Mouse (Mus musculus): ENCODE measurements around the gene Slu7. TPM values are rescaled to one million over a fixed set of nuclear protein-coding genes. Genes with fewer than 3 reads are reported as not detected.
A peak's percentile ranks its signal among the peaks of the same experiment; 100 is the strongest.

Gene Slu7
- polyA plus RNA-seq, 1 experiment from 2014 or later, result 56.0 TPM

GRCm38 (mm10) chr11:43412771-43413451 is 20.6 kb upstream of the Slu7 start:
- Histone ChIP-seq H3K4me3 (ENCODE audit: low read depth, low read length) (no peak overlapping the region), H3K36me3 (ENCODE audit: insufficient read depth, low read length) (no peaks in the 10 kb centered on the region), H3K9ac (replicated peaks; ENCODE audit: low read depth) (no peak overlapping the region), H3K9me3 (ENCODE audit: low read length) (no peaks in the 10 kb centered on the region), H3K4me1 (ENCODE audit: insufficient read depth, low read depth, low read length) (no peaks in the 10 kb centered on the region), H3K27me3 (replicated peaks; ENCODE audit: insufficient read depth, low read length) (no peaks in the 10 kb centered on the region), H3K27ac (ENCODE audit: low read length) (no peak overlapping the region), H3K4me2 (replicated peaks; ENCODE audit: low read depth, low read length) (no peak overlapping the region)
- DNase-seq (ENCODE audit: low spot score) (peak; percentile 79), ATAC-seq (no peak)
- WGBS, result 22% methylated on average over 14 of the region's 14 CpGs
- TF ChIP-seq CTCF (IDR thresholded peaks at IDR 0.05), result peak; percentile 93
- no peak for TF ChIP-seq EP300 (IDR thresholded peaks at IDR 0.05)

GRCm38 (mm10) chr11:43417201-43417600 is 16.3 kb upstream of the Slu7 start:
- Histone ChIP-seq H3K4me2 (replicated peaks; ENCODE audit: low read depth, low read length) (no peak overlapping the region), H3K27ac (ENCODE audit: low read length) (no peak overlapping the region), H3K4me3 (ENCODE audit: low read depth, low read length) (no peak overlapping the region), H3K9ac (replicated peaks; ENCODE audit: low read depth) (no peak overlapping the region), H3K9me3 (ENCODE audit: low read length) (no peaks in the 10 kb centered on the region), H3K4me1 (ENCODE audit: insufficient read depth, low read depth, low read length) (no peaks in the 10 kb centered on the region), H3K36me3 (ENCODE audit: insufficient read depth, low read length) (0 out of 2 replicates have a peak, but pooled peaks cover 1% of the 10 kb centered on the region), H3K27me3 (replicated peaks; ENCODE audit: insufficient read depth, low read length) (no peaks in the 10 kb centered on the region)
- TF ChIP-seq CTCF (IDR thresholded peaks at IDR 0.05) (no peak), EP300 (IDR thresholded peaks at IDR 0.05) (no peak)
- WGBS, result 46% methylated on average over 7 of the region's 7 CpGs
- no peak for DNase-seq (ENCODE audit: low spot score)
- ATAC-seq, result no peak

GRCm38 (mm10) chr11:43424386-43424785 is 9.2 kb upstream of the Slu7 start:
- DNase-seq (ENCODE audit: low spot score), result peak; percentile 25
- Histone ChIP-seq H3K27ac (ENCODE audit: low read length) (no peak overlapping the region), H3K27me3 (replicated peaks; ENCODE audit: insufficient read depth, low read length) (no peaks in the 10 kb centered on the region), H3K9ac (replicated peaks; ENCODE audit: low read depth) (no peak overlapping the region), H3K4me2 (replicated peaks; ENCODE audit: low read depth, low read length) (no peak overlapping the region), H3K9me3 (ENCODE audit: low read length) (no peaks in the 10 kb centered on the region), H3K4me3 (ENCODE audit: low read depth, low read length) (no peak overlapping the region), H3K36me3 (ENCODE audit: insufficient read depth, low read length) (peaks cover 6% of the 10 kb centered on the region; the same call in 1 of the 2 replicates), H3K4me1 (ENCODE audit: insufficient read depth, low read depth, low read length) (peaks cover 6% of the 10 kb centered on the region; the same call in 1 of the 2 replicates)
- 74% methylated on average over 5 of the region's 5 CpGs for WGBS
- no peak for ATAC-seq
- TF ChIP-seq EP300 (IDR thresholded peaks at IDR 0.05) (no peak), CTCF (IDR thresholded peaks at IDR 0.05) (peak; percentile 58)

- no peaks in the 10 kb centered on the region for H3K9me3 ChIP-seq (ENCODE audit: low read length)
- DNase-seq (ENCODE audit: low spot score) (no peak), ATAC-seq (peak; percentile 2; the same call in 1 of the 2 replicates)
- 80% methylated on average over 9 of the region's 9 CpGs for WGBS
- no peaks in the 10 kb centered on the region for H3K27me3 ChIP-seq (replicated peaks; ENCODE audit: insufficient read depth, low read length)
- peaks cover 6% of the 10 kb centered on the region; the same call in 1 of the 2 replicates for H3K36me3 ChIP-seq (ENCODE audit: insufficient read depth, low read length)
- H3K4me1 ChIP-seq (ENCODE audit: insufficient read depth, low read depth, low read length), result peaks cover 6% of the 10 kb centered on the region; the same call in 1 of the 2 replicates
- 0 out of 2 replicates have a peak overlapping the region, but pooled peaks have one; percentile 62 for H3K4me3 ChIP-seq (ENCODE audit: low read depth, low read length)
- peak overlapping the region; percentile 56 for H3K4me2 ChIP-seq (replicated peaks; ENCODE audit: low read depth, low read length)
- no peak for TF ChIP-seq EP300 (IDR thresholded peaks at IDR 0.05)
- TF ChIP-seq CTCF (IDR thresholded peaks at IDR 0.05), result no peak
- no peak overlapping the region for H3K27ac ChIP-seq (ENCODE audit: low read length)
- H3K9ac ChIP-seq (replicated peaks; ENCODE audit: low read depth), result no peak overlapping the region; the same call in 1 of the 2 replicates
These were observed 8.3 kb upstream of the Slu7 start for GRCm38 (mm10) chr11:43425166-43425709.

- WGBS, result 5% methylated on average over 27 of the region's 27 CpGs
- ATAC-seq (peak; percentile 98), DNase-seq (ENCODE audit: low spot score) (peak; percentile 97)
- Histone ChIP-seq H3K9ac (replicated peaks; ENCODE audit: low read depth) (peak within 1 kb of the TSS; percentile 67), H3K36me3 (ENCODE audit: insufficient read depth, low read length) (peaks cover 6% of the 10 kb centered on the region; the same call in 1 of the 2 replicates), H3K27me3 (replicated peaks; ENCODE audit: insufficient read depth, low read length) (no peaks in the 10 kb centered on the region), H3K4me1 (ENCODE audit: insufficient read depth, low read depth, low read length) (peaks cover 6% of the 10 kb centered on the region; the same call in 1 of the 2 replicates), H3K4me3 (ENCODE audit: low read depth, low read length) (peak within 1 kb of the TSS; percentile 62), H3K4me2 (replicated peaks; ENCODE audit: low read depth, low read length) (peak within 1 kb of the TSS; percentile 56), H3K9me3 (ENCODE audit: low read length) (no peaks in the 10 kb centered on the region), H3K27ac (ENCODE audit: low read length) (peak within 1 kb of the TSS; percentile 67)
- TF ChIP-seq CTCF (IDR thresholded peaks at IDR 0.05) (no peak), EP300 (IDR thresholded peaks at IDR 0.05) (no peak)
These were observed 7.6 kb upstream of the Slu7 start, which contains the start of gene Pttg1 for GRCm38 (mm10) chr11:43425824-43426413. TSS of gene Pttg1 (minus strand) at chr11:43426251.

GRCm38 (mm10) chr11:43426414-43426884 is 7.1 kb upstream of the Slu7 start:
- TF ChIP-seq CTCF (IDR thresholded peaks at IDR 0.05), result no peak
- TF ChIP-seq EP300 (IDR thresholded peaks at IDR 0.05), result no peak
- WGBS, result 19% methylated on average over 7 of the region's 7 CpGs
- H3K4me1 ChIP-seq (ENCODE audit: insufficient read depth, low read depth, low read length), result peaks cover 6% of the 10 kb centered on the region; the same call in 1 of the 2 replicates
- no peaks in the 10 kb centered on the region for H3K9me3 ChIP-seq (ENCODE audit: low read length)
- DNase-seq (ENCODE audit: low spot score) (no peak), ATAC-seq (peak; percentile 64)
- H3K27ac ChIP-seq (ENCODE audit: low read length), result peak overlapping the region; percentile 51; the same call in 1 of the 2 replicates
- H3K27me3 ChIP-seq (replicated peaks; ENCODE audit: insufficient read depth, low read length), result no peaks in the 10 kb centered on the region
- peaks cover 6% of the 10 kb centered on the region; the same call in 1 of the 2 replicates for H3K36me3 ChIP-seq (ENCODE audit: insufficient read depth, low read length)
- H3K4me2 ChIP-seq (replicated peaks; ENCODE audit: low read depth, low read length), result peak overlapping the region; percentile 56; the same call in 1 of the 2 replicates
- peak overlapping the region; percentile 67; the same call in 1 of the 2 replicates for H3K9ac ChIP-seq (replicated peaks; ENCODE audit: low read depth)
- H3K4me3 ChIP-seq (ENCODE audit: low read depth, low read length), result peak overlapping the region; percentile 62
